Mouse (Mus musculus): ENCODE measurements around the gene Ncoa5. TPM values are rescaled to one million over a fixed set of nuclear protein-coding genes. Genes with fewer than 3 reads are reported as not detected.
A peak's percentile ranks its signal among the peaks of the same experiment; 100 is the strongest.

Ncoa5 gene
- polyA plus RNA-seq, 1 experiment from 2014 or later, result 36.0 TPM

DNA sequence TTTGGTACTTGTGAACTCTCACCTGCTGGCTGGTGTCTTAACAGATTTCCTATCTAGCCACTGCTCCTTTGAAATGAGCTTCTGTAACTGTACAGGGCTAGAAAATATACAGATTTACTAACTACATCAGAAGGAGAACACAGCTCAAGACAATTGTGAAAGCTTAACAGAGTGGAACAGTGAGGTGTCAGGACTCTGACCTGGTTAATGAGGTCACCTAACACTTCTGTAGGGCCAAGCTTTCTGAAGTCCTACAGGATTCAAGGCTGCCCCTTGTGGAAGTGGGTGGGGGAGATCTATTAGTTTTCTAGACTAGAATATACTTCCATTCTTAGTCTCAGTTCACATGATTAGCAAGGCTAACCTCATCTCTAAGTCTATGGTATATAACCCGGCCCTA lies 26.7 kb downstream of the Ncoa5 start:
- Histone ChIP-seq H3K27me3 (ENCODE audit: control insufficient read depth, insufficient read depth, low read length) (no peaks in the 10 kb centered on the region), H3K4me2 (no peak overlapping the region), H3K27ac (ENCODE audit: low read depth, low read length) (no peak overlapping the region), H3K9me3 (replicated peaks; ENCODE audit: control insufficient read depth, low read length) (no peaks in the 10 kb centered on the region), H3K4me3 (ENCODE audit: low read depth, low read length) (no peak overlapping the region), H3K4me1 (ENCODE audit: control insufficient read depth, insufficient read depth, low read length) (no peaks in the 10 kb centered on the region), H3K36me3 (ENCODE audit: control insufficient read depth, insufficient read depth, low read length) (peaks cover 67% of the 10 kb centered on the region), H3K9ac (ENCODE audit: low read depth, low read length) (no peak overlapping the region)
- ATAC-seq (replicated peaks; ENCODE audit: insufficient number of reproducible peaks, low FRiP score, low TSS enrichment), result no peak
- 93% methylated on average over 1 of the region's 1 CpGs for WGBS (ENCODE audit: insufficient replicate concordance)

- Histone ChIP-seq H3K27me3 (ENCODE audit: control insufficient read depth, insufficient read depth, low read length) (no peaks in the 10 kb centered on the region), H3K4me1 (ENCODE audit: control insufficient read depth, insufficient read depth, low read length) (no peaks in the 10 kb centered on the region), H3K27ac (ENCODE audit: low read depth, low read length) (no peak overlapping the region), H3K4me2 (no peak overlapping the region), H3K4me3 (ENCODE audit: low read depth, low read length) (no peak overlapping the region), H3K9ac (ENCODE audit: low read depth, low read length) (no peak overlapping the region), H3K9me3 (replicated peaks; ENCODE audit: control insufficient read depth, low read length) (no peaks in the 10 kb centered on the region), H3K36me3 (ENCODE audit: control insufficient read depth, insufficient read depth, low read length) (peaks cover 73% of the 10 kb centered on the region)
- no peak for ATAC-seq (replicated peaks; ENCODE audit: insufficient number of reproducible peaks, low FRiP score, low TSS enrichment)
- 89% methylated on average over 4 of the region's 4 CpGs for WGBS (ENCODE audit: insufficient replicate concordance)
These were observed 27.9 kb downstream of the Ncoa5 start for GRCm38 (mm10) chr2:165006813-165007212.

DNA sequence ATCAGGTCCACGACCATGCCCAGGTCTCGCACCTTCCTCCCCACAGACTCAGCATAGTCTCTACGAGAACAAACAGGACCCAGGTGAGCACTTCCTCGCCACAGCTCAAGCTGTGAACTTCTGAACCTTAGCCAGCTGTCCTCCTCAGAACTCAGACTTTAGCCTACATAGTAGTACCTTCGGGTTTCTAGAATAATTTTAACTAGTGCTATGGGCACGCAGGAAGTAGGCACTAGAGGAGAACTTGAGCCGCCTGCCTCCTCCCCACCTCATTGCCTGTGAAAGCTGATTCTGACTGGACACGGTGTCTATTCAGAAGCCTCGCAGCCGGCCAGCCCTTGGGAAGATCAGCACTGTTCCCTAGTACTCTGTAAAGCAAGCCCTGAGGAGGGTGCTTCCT lies 30.4 kb downstream of the Ncoa5 start:
- Histone ChIP-seq H3K27me3 (ENCODE audit: control insufficient read depth, insufficient read depth, low read length) (peaks cover 5% of the 10 kb centered on the region), H3K9ac (ENCODE audit: low read depth, low read length) (no peak overlapping the region), H3K4me2 (no peak overlapping the region), H3K4me1 (ENCODE audit: control insufficient read depth, insufficient read depth, low read length) (no peaks in the 10 kb centered on the region), H3K36me3 (ENCODE audit: control insufficient read depth, insufficient read depth, low read length) (peaks cover 69% of the 10 kb centered on the region), H3K9me3 (replicated peaks; ENCODE audit: control insufficient read depth, low read length) (no peaks in the 10 kb centered on the region), H3K27ac (ENCODE audit: low read depth, low read length) (no peak overlapping the region), H3K4me3 (ENCODE audit: low read depth, low read length) (no peak overlapping the region)
- no peak for ATAC-seq (replicated peaks; ENCODE audit: insufficient number of reproducible peaks, low FRiP score, low TSS enrichment)
- WGBS (ENCODE audit: insufficient replicate concordance), result 90% methylated on average over 10 of the region's 10 CpGs

DNA sequence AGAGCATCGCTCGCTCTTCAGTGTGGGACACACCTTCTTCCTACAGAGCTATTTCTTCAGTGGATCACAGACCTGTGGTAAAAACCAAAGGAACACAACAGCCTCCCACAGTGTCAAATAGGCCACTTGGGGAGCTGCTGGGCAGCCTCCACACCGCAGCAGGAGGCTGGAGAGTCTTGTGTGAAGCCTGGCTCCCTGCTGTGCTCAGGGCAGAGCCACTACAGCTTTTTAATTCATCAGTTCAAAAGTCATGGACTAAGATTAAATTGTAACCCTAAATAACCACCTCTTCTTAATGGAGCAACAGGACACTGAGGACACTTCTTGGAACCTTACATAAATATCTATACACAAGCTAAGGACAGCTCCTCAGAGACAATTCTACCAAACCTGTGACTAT lies 31.6 kb downstream of the Ncoa5 start:
- 83% methylated on average over 3 of the region's 3 CpGs for whole genome bisulfite sequencing (ENCODE audit: insufficient replicate concordance)
- no peak for ATAC-seq (replicated peaks; ENCODE audit: insufficient number of reproducible peaks, low FRiP score, low TSS enrichment)
- H3K36me3 ChIP-seq (ENCODE audit: control insufficient read depth, insufficient read depth, low read length), result peaks cover 60% of the 10 kb centered on the region

DNA sequence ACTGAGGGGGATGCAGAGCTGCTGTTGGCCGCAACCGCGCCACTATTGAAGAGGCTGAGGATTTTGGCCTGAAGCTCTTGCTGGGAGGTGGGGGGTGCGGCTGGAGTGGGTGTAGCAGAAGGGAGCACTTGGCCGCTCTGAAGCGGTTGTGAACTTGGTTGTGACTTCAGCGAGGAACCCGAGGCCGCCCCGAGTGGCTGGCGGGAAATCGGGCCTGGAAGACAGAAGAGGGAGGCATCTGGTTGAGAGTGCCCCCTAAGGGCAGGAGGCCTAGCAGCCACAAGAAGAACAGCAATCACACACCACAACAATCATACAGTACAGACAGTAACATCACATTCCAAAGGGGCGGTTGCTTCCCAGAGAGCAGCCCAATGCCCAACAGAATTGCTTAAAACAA lies 32.7 kb downstream of the Ncoa5 start:
- H3K4me2 ChIP-seq, result no peak overlapping the region
- ATAC-seq (replicated peaks; ENCODE audit: insufficient number of reproducible peaks, low FRiP score, low TSS enrichment), result no peak
- no peak overlapping the region for H3K27ac ChIP-seq (ENCODE audit: low read depth, low read length)
- peaks cover 49% of the 10 kb centered on the region for H3K36me3 ChIP-seq (ENCODE audit: control insufficient read depth, insufficient read depth, low read length)
- H3K27me3 ChIP-seq (ENCODE audit: control insufficient read depth, insufficient read depth, low read length), result peaks cover 28% of the 10 kb centered on the region
- H3K4me3 ChIP-seq (ENCODE audit: low read depth, low read length), result no peak overlapping the region
- 92% methylated on average over 13 of the region's 13 CpGs for WGBS (ENCODE audit: insufficient replicate concordance)
- H3K9ac ChIP-seq (ENCODE audit: low read depth, low read length), result no peak overlapping the region
- H3K4me1 ChIP-seq (ENCODE audit: control insufficient read depth, insufficient read depth, low read length), result peaks cover 15% of the 10 kb centered on the region
- no peaks in the 10 kb centered on the region for H3K9me3 ChIP-seq (replicated peaks; ENCODE audit: control insufficient read depth, low read length)

More for the DNA sequence above, 31.6 kb downstream of the Ncoa5 start:
- no peak overlapping the region for H3K4me2 ChIP-seq
- H3K27me3 ChIP-seq (ENCODE audit: control insufficient read depth, insufficient read depth, low read length), result peaks cover 16% of the 10 kb centered on the region
- no peak overlapping the region for H3K4me3 ChIP-seq (ENCODE audit: low read depth, low read length)
- H3K9me3 ChIP-seq (replicated peaks; ENCODE audit: control insufficient read depth, low read length), result no peaks in the 10 kb centered on the region
- peaks cover 6% of the 10 kb centered on the region for H3K4me1 ChIP-seq (ENCODE audit: control insufficient read depth, insufficient read depth, low read length)
- no peak overlapping the region for H3K27ac ChIP-seq (ENCODE audit: low read depth, low read length)
- H3K9ac ChIP-seq (ENCODE audit: low read depth, low read length), result no peak overlapping the region

GRCm38 (mm10) chr2:164997721-164998428 lies 36.8 kb downstream of the Ncoa5 start:
- peak overlapping the region; percentile 87 for H3K4me2 ChIP-seq
- peaks cover 15% of the 10 kb centered on the region for H3K4me1 ChIP-seq (ENCODE audit: control insufficient read depth, insufficient read depth, low read length)
- WGBS (ENCODE audit: insufficient replicate concordance), result 2% methylated on average over 45 of the region's 52 CpGs
- H3K4me3 ChIP-seq (ENCODE audit: low read depth, low read length), result peak overlapping the region; percentile 45
- H3K27me3 ChIP-seq (ENCODE audit: control insufficient read depth, insufficient read depth, low read length), result peaks cover 54% of the 10 kb centered on the region
- ATAC-seq (replicated peaks; ENCODE audit: insufficient number of reproducible peaks, low FRiP score, low TSS enrichment), result no peak; the same call in 1 of the 2 replicates
- H3K36me3 ChIP-seq (ENCODE audit: control insufficient read depth, insufficient read depth, low read length), result peaks cover 22% of the 10 kb centered on the region
- H3K9ac ChIP-seq (ENCODE audit: low read depth, low read length), result peak overlapping the region; percentile 62
- H3K27ac ChIP-seq (ENCODE audit: low read depth, low read length), result no peak overlapping the region
- H3K9me3 ChIP-seq (replicated peaks; ENCODE audit: control insufficient read depth, low read length), result no peaks in the 10 kb centered on the region

GRCm38 (mm10) chr2:164996848-164997720 lies 37.6 kb downstream of the Ncoa5 start:
- 8% methylated on average over 49 of the region's 49 CpGs for WGBS (ENCODE audit: insufficient replicate concordance)
- peak overlapping the region; percentile 87 for H3K4me2 ChIP-seq
- H3K36me3 ChIP-seq (ENCODE audit: control insufficient read depth, insufficient read depth, low read length), result peaks cover 14% of the 10 kb centered on the region
- no peak overlapping the region for H3K27ac ChIP-seq (ENCODE audit: low read depth, low read length)
- ATAC-seq (replicated peaks; ENCODE audit: insufficient number of reproducible peaks, low FRiP score, low TSS enrichment), result no peak
- peak overlapping the region; percentile 62 for H3K9ac ChIP-seq (ENCODE audit: low read depth, low read length)
- peak overlapping the region; percentile 45 for H3K4me3 ChIP-seq (ENCODE audit: low read depth, low read length)
- peaks cover 15% of the 10 kb centered on the region for H3K4me1 ChIP-seq (ENCODE audit: control insufficient read depth, insufficient read depth, low read length)
- H3K9me3 ChIP-seq (replicated peaks; ENCODE audit: control insufficient read depth, low read length), result no peaks in the 10 kb centered on the region
- peaks cover 54% of the 10 kb centered on the region for H3K27me3 ChIP-seq (ENCODE audit: control insufficient read depth, insufficient read depth, low read length)

DNA sequence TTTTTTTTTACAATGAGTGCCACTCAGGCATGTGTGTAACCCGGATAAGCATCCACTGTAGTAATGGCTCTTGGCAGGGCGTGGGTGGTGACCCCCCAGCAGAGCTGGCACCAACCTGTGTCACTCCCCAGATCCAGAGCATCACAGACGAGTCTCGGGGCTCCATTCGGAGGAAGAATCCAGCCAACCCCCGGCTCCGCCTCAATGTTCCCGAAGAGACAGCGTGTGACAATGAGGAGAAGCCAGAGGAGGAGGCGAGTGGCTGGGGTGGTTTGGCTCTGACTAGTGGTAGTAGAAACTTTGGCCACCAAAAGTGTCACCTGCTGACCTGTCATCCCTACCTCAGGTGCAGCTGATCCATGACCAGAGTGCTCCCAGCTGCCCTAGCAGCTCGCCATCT lies 38.7 kb downstream of the Ncoa5 start:
- H3K4me3 ChIP-seq (ENCODE audit: low read depth, low read length), result no peak overlapping the region
- 67% methylated on average over 11 of the region's 11 CpGs for WGBS (ENCODE audit: insufficient replicate concordance)
- peaks cover 4% of the 10 kb centered on the region for H3K36me3 ChIP-seq (ENCODE audit: control insufficient read depth, insufficient read depth, low read length)
- H3K4me2 ChIP-seq, result no peak overlapping the region
- H3K27ac ChIP-seq (ENCODE audit: low read depth, low read length), result no peak overlapping the region
- peaks cover 54% of the 10 kb centered on the region for H3K27me3 ChIP-seq (ENCODE audit: control insufficient read depth, insufficient read depth, low read length)
- no peak overlapping the region for H3K9ac ChIP-seq (ENCODE audit: low read depth, low read length)
- peaks cover 15% of the 10 kb centered on the region for H3K4me1 ChIP-seq (ENCODE audit: control insufficient read depth, insufficient read depth, low read length)
- no peaks in the 10 kb centered on the region for H3K9me3 ChIP-seq (replicated peaks; ENCODE audit: control insufficient read depth, low read length)
- no peak for ATAC-seq (replicated peaks; ENCODE audit: insufficient number of reproducible peaks, low FRiP score, low TSS enrichment)
